Mouse (Mus musculus): ENCODE measurements around the gene Tshb. TPM values are rescaled to one million over a fixed set of nuclear protein-coding genes. Genes with fewer than 3 reads are reported as not detected.

The Tshb gene
- polyA plus RNA-seq, 1 experiment from 2014 or later = 0.15 TPM

- Histone ChIP-seq H3K4me2 (ENCODE audit: low read length) (no peak overlapping the region), H3K36me3 (ENCODE audit: control insufficient read depth, insufficient read depth, low read length) (no peaks in the 10 kb centered on the region), H3K27me3 (ENCODE audit: control insufficient read depth, insufficient read depth, low read length) (no peaks in the 10 kb centered on the region), H3K9ac (ENCODE audit: low read length) (no peak overlapping the region), H3K27ac (replicated peaks in 1 of 2; ENCODE audit: control insufficient read depth in 1 of 2, insufficient read depth in 1 of 2, low read depth in 2 of 2, low read length in 2 of 2) (no peak overlapping the region), H3K4me3 (ENCODE audit: control insufficient read depth in 1 of 2, insufficient read depth in 1 of 2, low read depth in 1 of 2, low read length in 2 of 2) (no peak overlapping the region), H3K4me1 (ENCODE audit: control insufficient read depth in 2 of 2, insufficient read depth in 2 of 2, low read length in 2 of 2) (peaks cover 7 to 24% of the 10 kb centered on the region in 2 experiments), H3K9me3 (ENCODE audit: control insufficient read depth, low read length) (no peaks in the 10 kb centered on the region)
- ATAC-seq (ENCODE audit: insufficient number of reproducible peaks, insufficient read depth, low FRiP score, low read depth) = no peak
- WGBS = 90% methylated on average over 4 of the region's 4 CpGs
Measured at GRCm38 (mm10) chr3:102732619-102733018, 49.9 kb downstream of the Tshb start.

- no peak for ATAC-seq (ENCODE audit: insufficient number of reproducible peaks, insufficient read depth, low FRiP score, low read depth)
Measured at GRCm38 (mm10) chr3:102731112-102731511, 51.4 kb downstream of the Tshb start.

GRCm38 (mm10) chr3:102729416-102729815 is 53.1 kb downstream of the Tshb start:
- WGBS = 47% methylated on average over 5 of the region's 5 CpGs
- no peak for ATAC-seq (ENCODE audit: insufficient number of reproducible peaks, insufficient read depth, low FRiP score, low read depth)

More at GRCm38 (mm10) chr3:102731112-102731511, 51.4 kb downstream of the Tshb start:
- Histone ChIP-seq H3K27ac (replicated peaks in 1 of 2; ENCODE audit: control insufficient read depth in 1 of 2, insufficient read depth in 1 of 2, low read depth in 2 of 2, low read length in 2 of 2) (no peak overlapping the region), H3K4me1 (ENCODE audit: control insufficient read depth in 2 of 2, insufficient read depth in 2 of 2, low read length in 2 of 2) (peaks cover 5 to 12% of the 10 kb centered on the region in 2 experiments), H3K9ac (ENCODE audit: low read length) (no peak overlapping the region), H3K36me3 (ENCODE audit: control insufficient read depth, insufficient read depth, low read length) (no peaks in the 10 kb centered on the region), H3K4me3 (ENCODE audit: control insufficient read depth in 1 of 2, insufficient read depth in 1 of 2, low read depth in 1 of 2, low read length in 2 of 2) (no peak overlapping the region), H3K9me3 (ENCODE audit: control insufficient read depth, low read length) (no peaks in the 10 kb centered on the region), H3K4me2 (ENCODE audit: low read length) (no peak overlapping the region), H3K27me3 (ENCODE audit: control insufficient read depth, insufficient read depth, low read length) (no peaks in the 10 kb centered on the region)
- 72% methylated on average over 3 of the region's 3 CpGs for WGBS

More at GRCm38 (mm10) chr3:102729416-102729815, 53.1 kb downstream of the Tshb start:
- Histone ChIP-seq H3K9ac (ENCODE audit: low read length) (no peak overlapping the region), H3K9me3 (ENCODE audit: control insufficient read depth, low read length) (no peaks in the 10 kb centered on the region), H3K4me3 (ENCODE audit: control insufficient read depth in 1 of 2, insufficient read depth in 1 of 2, low read depth in 1 of 2, low read length in 2 of 2) (no peak overlapping the region), H3K27me3 (ENCODE audit: control insufficient read depth, insufficient read depth, low read length) (no peaks in the 10 kb centered on the region), H3K4me1 (ENCODE audit: control insufficient read depth in 2 of 2, insufficient read depth in 2 of 2, low read length in 2 of 2) (peaks cover 0 to 7% of the 10 kb centered on the region in 2 experiments; a peak in 2 of 4 replicates), H3K27ac (replicated peaks in 1 of 2; ENCODE audit: control insufficient read depth in 1 of 2, insufficient read depth in 1 of 2, low read depth in 2 of 2, low read length in 2 of 2) (no peak overlapping the region), H3K4me2 (ENCODE audit: low read length) (no peak overlapping the region), H3K36me3 (ENCODE audit: control insufficient read depth, insufficient read depth, low read length) (no peaks in the 10 kb centered on the region)

Other genes starting within 250 kb of the Tshb start
- 31.3 and 34.8 TPM in 2 replicates for gene Tspan2, start 48.2 kb downstream of the Tshb start, polyA plus RNA-seq (2014; fragmentation: Nextera tagmentation; extraction: Ambion mirVana)
- not detected in 2 replicates for gene Sycp1, start 153.4 kb upstream of the Tshb start, polyA plus RNA-seq (2014; fragmentation: Nextera tagmentation; extraction: Ambion mirVana)
- gene Nr1h5, start 181.4 kb upstream of the Tshb start, polyA plus RNA-seq (2014; fragmentation: Nextera tagmentation; extraction: Ambion mirVana) = not detected in 2 replicates
- gene Sike1, start 213.0 kb upstream of the Tshb start, polyA plus RNA-seq (2014; fragmentation: Nextera tagmentation; extraction: Ambion mirVana) = 80.6 and 92.6 TPM in 2 replicates
- gene Csde1, start 237.7 kb upstream of the Tshb start, polyA plus RNA-seq (2014; fragmentation: Nextera tagmentation; extraction: Ambion mirVana) = 349 and 364 TPM in 2 replicates

All from heart, embryonic 14.5 days (tissue).